Mouse (Mus musculus): ENCODE data around the gene Larp4. TPM values are rescaled to one million over a fixed set of nuclear protein-coding genes. Genes with fewer than 3 reads are reported as not detected.
"Not testable (repeated sequence)": the region's sequence is repeated elsewhere in the genome, so short reads cannot be mapped to it uniquely, and the experiment has no call there.

The Larp4 gene
- total and polyA plus RNA-seq, 3 experiments = 168 to 216 (median 193) TPM

- Histone ChIP-seq H3K9ac (ENCODE audit: control insufficient read depth, low read depth, low read length, poor library complexity, severe bottlenecking) (peak overlapping the region; percentile 99), H3K27ac (ENCODE audit: control insufficient read depth, low read depth, low read length) (no peak overlapping the region), H3K4me1 (ENCODE audit: control insufficient read depth in 1 of 2, insufficient read depth in 2 of 2, low read length in 2 of 2) (peaks cover 12 to 19% of the 10 kb centered on the region in 2 experiments), H3K9me3 (replicated peaks; ENCODE audit: insufficient read depth, low read length) (no peaks in the 10 kb centered on the region), H3K27me3 (ENCODE audit: control insufficient read depth in 1 of 2, insufficient read depth in 2 of 2, low read length in 2 of 2) (no peaks in the 10 kb centered on the region), H3K36me3 (ENCODE audit: control insufficient read depth in 1 of 2, insufficient read depth in 2 of 2, low read length in 2 of 2) (peaks cover 2 to 48% of the 10 kb centered on the region in 2 experiments), H3K4me3 (ENCODE audit: control insufficient read depth in 1 of 2, insufficient read depth in 1 of 2, low read depth in 2 of 2, low read length in 2 of 2) (peak overlapping the region; percentile 28 to 61), H3K79me2 (ENCODE audit: control insufficient read depth, insufficient read depth, low read length, poor library complexity) (peaks cover 61% of the 10 kb centered on the region)
- DNase-seq (ENCODE audit: low read depth, low spot score) = no peak
- no peak for TF ChIP-seq POLR2A (IDR thresholded peaks at IDR 0.05; ENCODE audit: control insufficient read depth in 1 of 2, insufficient read depth in 1 of 2, low read depth in 1 of 2, low read length in 2 of 2, poor library complexity in 1 of 2)
Measured at GRCm38 (mm10) chr15:99974476-99975220, 4.8 kb downstream of the Larp4 start.

DNA sequence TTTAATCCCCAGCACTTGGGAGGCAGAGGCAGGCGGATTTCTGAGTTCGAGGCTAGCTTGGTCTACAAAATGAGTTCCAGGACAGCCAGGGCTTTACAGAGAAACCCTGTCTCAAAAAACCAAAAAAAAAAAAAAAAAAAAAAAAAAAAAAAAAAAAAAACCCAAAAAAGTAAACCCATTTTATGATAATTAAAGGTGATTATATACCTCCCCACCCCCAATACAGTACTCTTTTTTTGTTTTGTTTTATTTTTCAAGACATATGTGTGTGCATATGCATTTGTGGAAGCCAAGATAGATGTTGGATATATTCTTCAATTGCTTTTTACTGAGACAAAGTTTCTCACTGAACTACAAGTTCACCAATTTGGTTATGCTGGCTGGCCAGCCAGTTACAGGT lies 6.3 kb downstream of the Larp4 start:
- H3K27me3 ChIP-seq (ENCODE audit: control insufficient read depth in 1 of 2, insufficient read depth in 2 of 2, low read length in 2 of 2); H3K27ac ChIP-seq (ENCODE audit: control insufficient read depth, low read depth, low read length); DNase-seq (ENCODE audit: low read depth, low spot score); H3K9ac ChIP-seq (ENCODE audit: control insufficient read depth, low read depth, low read length, poor library complexity, severe bottlenecking); H3K9me3 ChIP-seq (replicated peaks; ENCODE audit: insufficient read depth, low read length); H3K4me3 ChIP-seq (ENCODE audit: control insufficient read depth in 1 of 2, insufficient read depth in 1 of 2, low read depth in 2 of 2, low read length in 2 of 2): not testable (repeated sequence)
- H3K79me2 ChIP-seq (ENCODE audit: control insufficient read depth, insufficient read depth, low read length, poor library complexity) = peaks cover 76% of the 10 kb centered on the region
- H3K4me1 ChIP-seq (ENCODE audit: control insufficient read depth in 1 of 2, insufficient read depth in 2 of 2, low read length in 2 of 2) = peaks cover 12 to 15% of the 10 kb centered on the region in 2 experiments
- peak; percentile 74 for TF ChIP-seq ZNF384 (IDR thresholded peaks at IDR 0.05; ENCODE audit: low read depth, low read length)
- peaks cover 2 to 41% of the 10 kb centered on the region in 2 experiments for H3K36me3 ChIP-seq (ENCODE audit: control insufficient read depth in 1 of 2, insufficient read depth in 2 of 2, low read length in 2 of 2)

DNA sequence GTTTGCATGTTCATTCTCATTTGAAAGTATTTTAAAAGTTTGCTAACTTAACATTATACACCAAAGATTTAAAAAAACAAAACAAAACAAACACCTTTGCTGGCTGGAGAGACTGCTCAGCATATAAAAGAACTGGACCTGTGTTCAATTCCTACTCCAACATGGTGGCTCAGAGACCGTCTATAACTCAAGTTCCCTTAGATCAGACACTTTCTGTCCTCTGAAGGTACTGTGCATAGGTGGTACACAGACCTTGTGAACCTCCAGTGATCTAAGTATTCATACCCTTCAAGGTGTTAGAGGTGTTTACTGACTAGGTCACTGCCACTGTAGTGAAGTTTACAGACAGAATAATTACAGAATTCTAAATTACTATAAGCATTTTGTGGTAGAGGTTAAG lies 9.4 kb downstream of the Larp4 start:
- no peaks in the 10 kb centered on the region for H3K9me3 ChIP-seq (replicated peaks; ENCODE audit: insufficient read depth, low read length)
- H3K4me3 ChIP-seq (ENCODE audit: control insufficient read depth in 1 of 2, insufficient read depth in 1 of 2, low read depth in 2 of 2, low read length in 2 of 2) = no peak overlapping the region
- DNase-seq (ENCODE audit: low read depth, low spot score) = no peak
- H3K4me1 ChIP-seq (ENCODE audit: control insufficient read depth in 1 of 2, insufficient read depth in 2 of 2, low read length in 2 of 2) = peaks cover 8 to 9% of the 10 kb centered on the region in 2 experiments; a peak in 3 of 4 replicates
- peaks cover 87% of the 10 kb centered on the region for H3K79me2 ChIP-seq (ENCODE audit: control insufficient read depth, insufficient read depth, low read length, poor library complexity)
- TF ChIP-seq TCF12 (IDR thresholded peaks at IDR 0.05; ENCODE audit: low read depth, low read length) = no peak
- no peak for TF ChIP-seq USF1 (IDR thresholded peaks at IDR 0.05; ENCODE audit: low read depth, low read length)
- no peak for TF ChIP-seq MYB (IDR thresholded peaks at IDR 0.05; ENCODE audit: low read depth, low read length)
- no peak for TF ChIP-seq POLR2A (IDR thresholded peaks at IDR 0.05; ENCODE audit: control insufficient read depth in 1 of 2, insufficient read depth in 1 of 2, low read depth in 1 of 2, low read length in 2 of 2, poor library complexity in 1 of 2)
- no peak for TF ChIP-seq POLR2AphosphoS5 (IDR thresholded peaks at IDR 0.05; ENCODE audit: borderline replicate concordance, low read depth, low read length)
- no peak for TF ChIP-seq NELFE (IDR thresholded peaks at IDR 0.05; ENCODE audit: low read depth, low read length)
- TF ChIP-seq SMC3 (IDR thresholded peaks at IDR 0.05; ENCODE audit: low read depth, low read length) = no peak
- TF ChIP-seq GATA1 (IDR thresholded peaks at IDR 0.05; ENCODE audit: low read depth, low read length) = no peak
- TF ChIP-seq JUND (IDR thresholded peaks at IDR 0.05; ENCODE audit: low read depth, low read length) = no peak
- no peak for TF ChIP-seq MXI1 (IDR thresholded peaks at IDR 0.05; ENCODE audit: low read depth, low read length)
- no peak for TF ChIP-seq MEF2A (IDR thresholded peaks at IDR 0.05; ENCODE audit: extremely low read depth, insufficient replicate concordance, low read depth, low read length, poor library complexity, severe bottlenecking)
- TF ChIP-seq ZKSCAN1 (IDR thresholded peaks at IDR 0.05; ENCODE audit: low read depth, low read length) = no peak
- TF ChIP-seq TAL1 (IDR thresholded peaks at IDR 0.05; ENCODE audit: low read length) = no peak
- TF ChIP-seq ZC3H11A (IDR thresholded peaks at IDR 0.05; ENCODE audit: low read depth, low read length) = no peak
- H3K27me3 ChIP-seq (ENCODE audit: control insufficient read depth in 1 of 2, insufficient read depth in 2 of 2, low read length in 2 of 2) = no peaks in the 10 kb centered on the region
- no peak overlapping the region for H3K9ac ChIP-seq (ENCODE audit: control insufficient read depth, low read depth, low read length, poor library complexity, severe bottlenecking)
- no peak overlapping the region for H3K27ac ChIP-seq (ENCODE audit: control insufficient read depth, low read depth, low read length)
- peaks cover 10 to 37% of the 10 kb centered on the region in 2 experiments for H3K36me3 ChIP-seq (ENCODE audit: control insufficient read depth in 1 of 2, insufficient read depth in 2 of 2, low read length in 2 of 2)

All from MEL (cell line).